Mouse (Mus musculus) intestine, postnatal 0 days (tissue): ENCODE data around the gene Lect2. TPM values are rescaled to one million over a fixed set of nuclear protein-coding genes. Genes with fewer than 3 reads are reported as not detected.

ENCODE experiments used
- ATAC-seq: fragments of 200-750 bp; cut with Nextera tagmentation; 2 replicates; pipeline ENCODE4 v1.8.0; 2017; ENCODE audit warnings: mild to moderate bottlenecking, moderate TSS enrichment, moderate library complexity
- H3K27ac ChIP-seq: fragments of 300-500 bp; sonication (generic); 2 replicates; pipeline ENCODE4 v1.5.1; 2014; ENCODE audit warnings: mild to moderate bottlenecking, low read depth, low read length, moderate library complexity
- H3K27me3 ChIP-seq: fragments of 300-500 bp; sonication (generic); replicated peaks from 2 replicates; pipeline ENCODE4 v1.6.1; 2014; ENCODE audit warnings: low read length, mixed read lengths; ENCODE audit not compliant: control insufficient read depth, insufficient read depth
- H3K36me3 ChIP-seq: fragments of 300-500 bp; sonication (generic); 2 replicates; pipeline ENCODE4 v1.6.1; 2014; ENCODE audit warnings: mild to moderate bottlenecking, moderate library complexity; ENCODE audit not compliant: control insufficient read depth, insufficient read depth
- H3K4me1 ChIP-seq: fragments of 300-500 bp; sonication (generic); replicated peaks from 2 replicates; pipeline ENCODE4 v1.6.1; 2014; ENCODE audit warnings: antibody characterized with exemption, low read length, mixed read lengths; ENCODE audit not compliant: control insufficient read depth, insufficient read depth
- H3K4me2 ChIP-seq: fragments of 300-500 bp; sonication (generic); replicated peaks from 2 replicates; pipeline ENCODE4 v1.6.1; 2014; ENCODE audit warnings: low read depth, mild to moderate bottlenecking, moderate library complexity
- H3K4me3 ChIP-seq: fragments of 300-500 bp; sonication (generic); 2 replicates; pipeline ENCODE4 v1.5.1; 2014; ENCODE audit warnings: low read depth, low read length
- H3K9ac ChIP-seq: fragments of 300-500 bp; sonication (generic); 2 replicates; pipeline ENCODE4 v1.6.1; 2014; ENCODE audit warnings: mild to moderate bottlenecking, low read depth, low read length
- H3K9me3 ChIP-seq: fragments of 300-500 bp; sonication (generic); 2 replicates; pipeline ENCODE4 v1.6.1; 2016; ENCODE audit warnings: mixed run types; ENCODE audit not compliant: control insufficient read depth
- CTCF ChIP-seq: sonication (generic); IDR thresholded peaks from 2 replicates; pipeline ENCODE4 v1.5.1; 2016; ENCODE audit warnings: low read depth, mild to moderate bottlenecking, control low read depth, antibody characterized with exemption, moderate library complexity
- WGBS: fragments of 180-500 bp; shearing (Covaris S2); extraction: QIAGEN DNeasy Blood & Tissue Kit; methylation state at CpG from one replicate; pipeline ENCODE4 v1.1.7; 2014; 5-methylcytosine and 5-hydroxymethylcytosine counted together
- polyA plus RNA-seq: library from polyadenylated mRNA; unstranded; fragments of >200 nt; fragmentation: Nextera tagmentation; extraction: Ambion mirVana; gene quantifications from 2 replicates; pipeline ENCODE4 v1.2.1, GENCODE M21; 2015

Lect2 gene
- polyA plus RNA-seq, 1 experiment from 2014 or later = 48.8 TPM

- no peaks in the 10 kb centered on the region for H3K36me3 ChIP-seq
- H3K27ac ChIP-seq = no peak overlapping the region
- no peak for ATAC-seq
- H3K4me2 ChIP-seq = no peak overlapping the region
- H3K4me1 ChIP-seq = no peaks in the 10 kb centered on the region
- H3K9ac ChIP-seq = no peak overlapping the region
- TF ChIP-seq CTCF = no peak
- no peaks in the 10 kb centered on the region for H3K27me3 ChIP-seq
- WGBS = 96% methylated on average over 4 of the region's 4 CpGs
- H3K4me3 ChIP-seq = no peak overlapping the region
- no peaks in the 10 kb centered on the region for H3K9me3 ChIP-seq
Observed at GRCm38 (mm10) chr13:56539846-56540245, 8.5 kb downstream of the Lect2 start.

GRCm38 (mm10) chr13:56537026-56537425, 11.3 kb downstream of the Lect2 start:
- Histone ChIP-seq H3K9me3 (no peaks in the 10 kb centered on the region), H3K9ac (no peak overlapping the region), H3K27ac (no peak overlapping the region), H3K27me3 (no peaks in the 10 kb centered on the region), H3K4me2 (no peak overlapping the region), H3K36me3 (no peaks in the 10 kb centered on the region), H3K4me3 (no peak overlapping the region), H3K4me1 (no peaks in the 10 kb centered on the region)
- no peak for TF ChIP-seq CTCF
- WGBS = 93% methylated on average over 12 of the region's 12 CpGs
- no peak for ATAC-seq

GRCm38 (mm10) chr13:56535570-56535969, 12.7 kb downstream of the Lect2 start:
- H3K4me2 ChIP-seq = no peak overlapping the region
- H3K27ac ChIP-seq = no peak overlapping the region
- no peaks in the 10 kb centered on the region for H3K36me3 ChIP-seq
- H3K9ac ChIP-seq = no peak overlapping the region
- H3K9me3 ChIP-seq = no peaks in the 10 kb centered on the region
- H3K4me3 ChIP-seq = no peak overlapping the region
- no peaks in the 10 kb centered on the region for H3K27me3 ChIP-seq
- no peaks in the 10 kb centered on the region for H3K4me1 ChIP-seq
- ATAC-seq = no peak
- WGBS = 77% methylated on average over 5 of the region's 5 CpGs
- peak; percentile 33; the same call in 1 of the 2 replicates for TF ChIP-seq CTCF

GRCm38 (mm10) chr13:56534931-56535330, 13.4 kb downstream of the Lect2 start:
- Histone ChIP-seq H3K27me3 (no peaks in the 10 kb centered on the region), H3K36me3 (no peaks in the 10 kb centered on the region), H3K9ac (no peak overlapping the region), H3K27ac (no peak overlapping the region), H3K4me2 (no peak overlapping the region), H3K4me1 (no peaks in the 10 kb centered on the region), H3K9me3 (no peaks in the 10 kb centered on the region), H3K4me3 (no peak overlapping the region)
- no peak for TF ChIP-seq CTCF
- ATAC-seq = no peak
- WGBS = 90% methylated on average over 5 of the region's 5 CpGs

GRCm38 (mm10) chr13:56529685-56530084, 18.6 kb downstream of the Lect2 start:
- Histone ChIP-seq H3K9ac (no peak overlapping the region), H3K27ac (no peak overlapping the region), H3K36me3 (no peaks in the 10 kb centered on the region), H3K9me3 (no peaks in the 10 kb centered on the region), H3K4me1 (0 out of 2 replicates have a peak, but pooled peaks cover 3% of the 10 kb centered on the region), H3K4me2 (no peak overlapping the region), H3K27me3 (no peaks in the 10 kb centered on the region), H3K4me3 (no peak overlapping the region)
- ATAC-seq = no peak
- TF ChIP-seq CTCF = no peak
- 57% methylated on average over 8 of the region's 8 CpGs for WGBS

GRCm38 (mm10) chr13:56529031-56529430, 19.3 kb downstream of the Lect2 start:
- Histone ChIP-seq H3K4me2 (no peak overlapping the region), H3K27me3 (no peaks in the 10 kb centered on the region), H3K9ac (no peak overlapping the region), H3K27ac (no peak overlapping the region), H3K4me3 (no peak overlapping the region), H3K4me1 (0 out of 2 replicates have a peak, but pooled peaks cover 3% of the 10 kb centered on the region), H3K36me3 (no peaks in the 10 kb centered on the region), H3K9me3 (no peaks in the 10 kb centered on the region)
- no peak for ATAC-seq
- 43% methylated on average over 4 of the region's 4 CpGs for WGBS
- no peak for TF ChIP-seq CTCF

GRCm38 (mm10) chr13:56528281-56528680, 20.0 kb downstream of the Lect2 start:
- WGBS = 88% methylated on average over 11 of the region's 11 CpGs
- ATAC-seq = no peak
- H3K9me3 ChIP-seq = no peaks in the 10 kb centered on the region
- H3K9ac ChIP-seq = no peak overlapping the region
- no peak for TF ChIP-seq CTCF
- no peaks in the 10 kb centered on the region for H3K36me3 ChIP-seq
- H3K4me3 ChIP-seq = no peak overlapping the region
- no peak overlapping the region for H3K27ac ChIP-seq
- H3K4me1 ChIP-seq = 0 out of 2 replicates have a peak, but pooled peaks cover 3% of the 10 kb centered on the region
- H3K27me3 ChIP-seq = no peaks in the 10 kb centered on the region
- H3K4me2 ChIP-seq = no peak overlapping the region
